Mouse (Mus musculus) skeletal muscle tissue, postnatal 0 days (tissue): ENCODE data around the gene Mybph. TPM values are rescaled to one million over a fixed set of nuclear protein-coding genes. Genes with fewer than 3 reads are reported as not detected.

Source experiments
- polyA plus RNA-seq: library from polyadenylated mRNA; unstranded; fragments of >200 nt; fragmentation: Nextera tagmentation; extraction: Ambion mirVana; gene quantifications from 2 replicates; pipeline ENCODE4 v1.2.1, GENCODE M21; 2015

Gene Mybph
- 252 and 318 TPM in 2 replicates for polyA plus RNA-seq

GRCm38 (mm10) chr1:134193126-134193525 lies at the start of gene Mybph:
Mybph (plus strand) TSS chr1:134193448.

GRCm38 (mm10) chr1:134182025-134182424 lies 11.2 kb upstream of the Mybph start, which contains the start of gene Chil1:
Chil1 (plus strand) TSS chr1:134182176.

GRCm38 (mm10) chr1:134235391-134235921 lies 42.2 kb downstream of the Mybph start, which contains the start of gene Adora1:
Adora1 (minus strand) TSS chr1:134235431.

Other genes starting within 250 kb of the Mybph start
- gene Fmod, start 156.2 kb upstream of the Mybph start, polyA plus RNA-seq: 5.6 and 17.9 TPM in 2 replicates
- 36.4 and 39.4 TPM in 2 replicates for gene Btg2, start 114.3 kb upstream of the Mybph start, polyA plus RNA-seq
- 0.74 and 0.86 TPM in 2 replicates for gene Chit1, start 82.2 kb upstream of the Mybph start, polyA plus RNA-seq
- 36.1 and 40.1 TPM in 2 replicates for gene Chil1, start 11.3 kb upstream of the Mybph start, polyA plus RNA-seq
- gene Adora1, start 42.0 kb downstream of the Mybph start, polyA plus RNA-seq: 1.1 and 1.5 TPM in 2 replicates
- gene Myog, start 96.5 kb downstream of the Mybph start, polyA plus RNA-seq: 349 and 369 TPM in 2 replicates
- 14.6 and 17.4 TPM in 2 replicates for gene Ppfia4, start 139.5 kb downstream of the Mybph start, polyA plus RNA-seq
- gene Tmem183a, start 168.5 kb downstream of the Mybph start, polyA plus RNA-seq: 27.1 and 34.4 TPM in 2 replicates
- gene 4933406M09Rik, start 192.5 kb downstream of the Mybph start, polyA plus RNA-seq: not detected in 2 replicates
- 77.3 and 86.6 TPM in 2 replicates for gene Cyb5r1, start 212.1 kb downstream of the Mybph start, polyA plus RNA-seq
- gene Adipor1, start 221.9 kb downstream of the Mybph start, polyA plus RNA-seq: 106 and 110 TPM in 2 replicates